Mouse (Mus musculus) inflammation-experienced regulatory T-cells, adult 6 months (primary cell): ENCODE measurements around the gene Gm9747. TPM values are rescaled to one million over a fixed set of nuclear protein-coding genes. Genes with fewer than 3 reads are reported as not detected.

Source experiments
- ATAC-seq: one replicate; pipeline ENCODE4 v1.8.0; 2017
- polyA plus RNA-seq, 3 experiments: library from polyadenylated mRNA; unstranded; fragments of 100-300 nt; shearing (Covaris generic); gene quantifications; one replicate each; pipeline ENCODE4 v1.2.1; 2017

The Gm9747 gene
- polyA plus RNA-seq, 3 experiments from 2014 or later = not detected

DNA sequence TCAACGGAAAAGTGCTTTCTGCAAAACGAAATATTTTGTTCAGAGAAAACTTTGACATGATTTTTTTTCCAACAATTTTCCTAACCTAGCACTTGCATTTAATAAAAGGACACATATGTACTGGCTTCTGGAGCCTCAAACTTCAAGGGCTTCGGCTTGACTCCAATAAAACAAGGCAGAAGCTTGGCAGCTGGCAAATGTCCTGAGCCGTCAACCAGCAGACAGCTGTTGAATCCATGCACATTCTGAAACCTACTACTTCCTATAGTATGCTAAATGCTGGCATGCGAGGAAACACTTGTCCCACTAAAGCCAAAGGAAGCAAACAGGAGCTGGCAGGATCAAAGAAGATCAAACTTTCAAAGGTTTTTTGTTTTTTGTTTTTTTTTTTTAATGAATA is 24.5 kb downstream of the Gm9747 start:
- ATAC-seq = no peak

GRCm38 (mm10) chr1:82258331-82258730 is 25.4 kb downstream of the Gm9747 start:
- ATAC-seq = no peak

DNA sequence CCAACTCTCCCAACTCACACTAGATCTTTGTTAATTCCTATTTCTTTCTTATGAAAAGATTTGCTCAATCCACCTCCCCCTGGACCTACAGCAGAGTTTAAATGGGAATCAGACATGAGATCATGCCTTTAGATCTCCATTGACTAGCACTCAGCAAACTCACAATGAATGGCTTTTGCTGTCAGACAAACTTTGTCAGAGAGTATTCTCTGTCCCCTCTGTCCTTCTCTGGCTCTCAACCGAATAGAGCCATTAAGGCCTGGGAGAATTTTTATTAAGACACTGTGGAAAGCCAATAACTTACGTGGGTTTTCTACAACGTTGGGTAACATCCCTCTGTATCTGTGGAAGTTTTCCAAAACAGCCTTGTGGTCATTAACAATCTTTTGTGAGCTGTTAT is 27.1 kb downstream of the Gm9747 start:
- no peak for ATAC-seq

GRCm38 (mm10) chr1:82261053-82261618 is 28.2 kb downstream of the Gm9747 start:
- no peak for ATAC-seq

- ATAC-seq = no peak
Measured at GRCm38 (mm10) chr1:82261638-82262037, 28.7 kb downstream of the Gm9747 start.

GRCm38 (mm10) chr1:82262331-82262730 is 29.4 kb downstream of the Gm9747 start:
- no peak for ATAC-seq

GRCm38 (mm10) chr1:82267547-82267946 is 34.6 kb downstream of the Gm9747 start:
- ATAC-seq = no peak

GRCm38 (mm10) chr1:82272231-82272630 is 39.3 kb downstream of the Gm9747 start:
- ATAC-seq = no peak

- ATAC-seq = no peak
Measured at GRCm38 (mm10) chr1:82273529-82273928, 40.6 kb downstream of the Gm9747 start.

GRCm38 (mm10) chr1:82274361-82274760 is 41.4 kb downstream of the Gm9747 start:
- ATAC-seq = no peak

DNA sequence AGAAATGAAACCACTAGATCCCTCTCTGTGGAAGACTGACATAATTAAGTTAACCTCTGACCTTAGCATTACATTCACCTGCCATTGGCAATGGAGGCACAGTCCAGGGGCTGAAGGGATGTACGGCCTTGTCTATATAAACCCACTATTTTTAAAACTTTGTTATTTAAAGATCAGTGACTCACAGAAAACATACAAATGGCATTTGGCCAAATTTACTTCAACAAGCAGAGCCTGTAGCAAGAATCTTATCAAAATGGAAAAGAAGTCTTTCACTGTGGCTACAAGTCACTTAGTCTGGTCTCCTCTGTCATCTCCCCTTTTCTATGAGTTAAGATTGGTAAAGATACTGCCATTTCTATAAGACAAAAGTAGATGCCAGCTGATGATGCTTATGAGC is 46.9 kb downstream of the Gm9747 start:
- ATAC-seq = no peak

- ATAC-seq = no peak
Measured at GRCm38 (mm10) chr1:82281823-82282222, 48.9 kb downstream of the Gm9747 start.

DNA sequence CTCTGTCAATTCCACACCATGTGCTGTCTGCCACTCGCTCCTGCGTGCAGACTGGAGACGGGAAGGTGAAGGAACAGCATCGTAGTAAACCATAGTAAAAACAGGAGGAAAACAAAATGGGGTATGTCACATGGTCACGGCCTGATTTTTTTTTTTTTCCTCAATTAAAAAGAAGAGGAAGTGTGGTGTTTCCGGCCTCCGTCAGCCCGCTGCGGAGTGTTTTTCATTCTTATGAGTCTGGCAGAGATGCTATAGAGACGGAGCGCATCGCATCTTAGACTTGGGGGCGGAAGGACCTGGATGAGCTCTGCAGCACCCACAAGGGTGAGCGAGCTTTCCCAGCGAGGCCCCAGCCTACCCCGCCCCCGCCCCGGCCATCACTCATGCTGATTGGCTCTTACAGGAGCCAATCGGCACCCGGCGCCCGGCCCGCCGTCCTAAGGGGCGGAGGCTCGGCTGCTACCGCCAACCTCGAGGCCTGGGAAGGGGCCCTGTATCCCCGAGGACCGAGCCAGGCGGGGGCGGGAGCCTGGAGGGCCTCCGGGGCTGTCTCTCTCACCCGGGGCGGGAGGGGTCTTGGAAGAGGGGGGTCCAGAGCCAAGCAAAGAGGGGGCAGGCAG is 50.2 kb downstream of the Gm9747 start:
- peak; percentile 88 for ATAC-seq

- no peak for ATAC-seq
Measured at GRCm38 (mm10) chr1:82283901-82284301, 51.0 kb downstream of the Gm9747 start.

DNA sequence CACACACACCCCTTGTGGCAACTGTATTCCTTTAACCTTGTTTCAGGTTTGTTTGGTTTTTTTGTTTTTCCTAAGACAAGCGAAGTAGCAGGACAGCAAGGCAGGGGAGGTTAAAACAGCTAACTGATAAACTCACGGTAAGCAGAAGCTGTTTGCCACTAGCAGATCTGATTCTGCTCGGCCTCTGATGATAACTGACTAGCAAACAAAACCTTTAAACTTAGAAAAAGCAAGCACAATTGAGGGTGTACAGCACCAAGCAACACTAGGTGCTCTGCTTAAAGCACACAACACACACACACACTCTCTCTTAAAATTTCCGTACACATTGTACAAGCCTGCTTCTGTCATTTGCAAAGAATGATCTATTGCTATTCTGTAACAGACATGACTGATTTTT is 51.5 kb downstream of the Gm9747 start:
- ATAC-seq = no peak

Other genes with a start within 250 kb of the Gm9747 start
- gene Irs1, start 58.3 kb downstream of the Gm9747 start, polyA plus RNA-seq = not detected
- 10 to 100 TPM; 15.3 to 21.5 (median 20.5) TPM for gene Rhbdd1, start 83.3 kb downstream of the Gm9747 start, polyA plus RNA-seq